Mouse (Mus musculus): ENCODE data around the gene Morn2.

- TF ChIP-seq POLR2A (IDR thresholded peaks at IDR 0.05; ENCODE audit: borderline replicate concordance, control insufficient read depth, low read depth, low read length) (no peak), CTCF (IDR thresholded peaks at IDR 0.05; ENCODE audit: control insufficient read depth, insufficient read depth, low read length) (no peak)
Measured at GRCm38 (mm10) chr17:80288012-80288411, 2.0 kb upstream of the Morn2 start.
